Mouse (Mus musculus) naive thymus-derived CD4-positive, alpha-beta T cell, adult 2 months (primary cell): ENCODE data around the gene March7.
A peak's percentile ranks its signal among the peaks of the same experiment; 100 is the strongest.

Experiments
- DNase-seq: peaks from one replicate; pipeline ENCODE4 v3.0.0-alpha.2; 2011; ENCODE audit warnings: low read depth

March7 gene

GRCm38 (mm10) chr2:60214683-60215082 lies 5.0 kb downstream of the March7 start:
- DNase-seq = no peak

GRCm38 (mm10) chr2:60216547-60217153 lies 7.0 kb downstream of the March7 start:
- peak; percentile 50 for DNase-seq

GRCm38 (mm10) chr2:60217620-60218019 lies 7.9 kb downstream of the March7 start:
- no peak for DNase-seq

- DNase-seq = no peak
These were observed 11.5 kb downstream of the March7 start for GRCm38 (mm10) chr2:60221236-60221635.

- no peak for DNase-seq
These were observed 12.3 kb downstream of the March7 start for GRCm38 (mm10) chr2:60221954-60222353.

GRCm38 (mm10) chr2:60223489-60223888 lies 13.8 kb downstream of the March7 start:
- DNase-seq = no peak

- DNase-seq = no peak
These were observed 18.8 kb downstream of the March7 start for GRCm38 (mm10) chr2:60228470-60228869.

GRCm38 (mm10) chr2:60230361-60230760 lies 20.7 kb downstream of the March7 start:
- no peak for DNase-seq

GRCm38 (mm10) chr2:60233147-60233546 lies 23.5 kb downstream of the March7 start:
- DNase-seq = no peak

- DNase-seq = no peak
These were observed 24.8 kb downstream of the March7 start for GRCm38 (mm10) chr2:60234506-60234905.

- no peak for DNase-seq
These were observed 43.1 kb downstream of the March7 start for GRCm38 (mm10) chr2:60252782-60253181.

- no peak for DNase-seq
These were observed 43.8 kb downstream of the March7 start for GRCm38 (mm10) chr2:60253506-60253905.

GRCm38 (mm10) chr2:60256751-60257150 lies 47.1 kb downstream of the March7 start:
- no peak for DNase-seq

- DNase-seq = no peak
These were observed 49.5 kb downstream of the March7 start for GRCm38 (mm10) chr2:60259186-60259585.

GRCm38 (mm10) chr2:60260621-60261350 lies 51.1 kb downstream of the March7 start:
- DNase-seq = no peak

- no peak for DNase-seq
These were observed 57.9 kb downstream of the March7 start for GRCm38 (mm10) chr2:60267567-60267966.

- no peak for DNase-seq
These were observed 60.3 kb downstream of the March7 start for GRCm38 (mm10) chr2:60269856-60270479.

- DNase-seq = no peak
These were observed 68.9 kb downstream of the March7 start for GRCm38 (mm10) chr2:60278627-60279026.

- DNase-seq = no peak
These were observed 72.9 kb downstream of the March7 start for GRCm38 (mm10) chr2:60282625-60283024.

GRCm38 (mm10) chr2:60283208-60283750 lies 73.6 kb downstream of the March7 start:
- no peak for DNase-seq

GRCm38 (mm10) chr2:60283751-60284466 lies 74.2 kb downstream of the March7 start:
- DNase-seq = peak; percentile 30

GRCm38 (mm10) chr2:60284467-60284821 lies 74.8 kb downstream of the March7 start, which contains the start of gene Cd302:
TSS of gene Cd302 (minus strand) at chr2:60284488.
- DNase-seq = no peak
